Mouse (Mus musculus): ENCODE measurements around the gene Gas7.

- TF ChIP-seq EP300 (IDR thresholded peaks at IDR 0.05; ENCODE audit: insufficient read depth, low read depth, low read length) (no peak), CTCF (IDR thresholded peaks at IDR 0.05) (no peak), POLR2A (IDR thresholded peaks at IDR 0.05; ENCODE audit: insufficient read depth, low read depth, low read length) (no peak)
Observed at GRCm38 (mm10) chr11:67570947-67571346, 115.7 kb downstream of the Gas7 start.

Measured in heart, adult 2 months (tissue).